ENCODE assay signal across 18 mouse cellular contexts in the genomic region with DNA sequence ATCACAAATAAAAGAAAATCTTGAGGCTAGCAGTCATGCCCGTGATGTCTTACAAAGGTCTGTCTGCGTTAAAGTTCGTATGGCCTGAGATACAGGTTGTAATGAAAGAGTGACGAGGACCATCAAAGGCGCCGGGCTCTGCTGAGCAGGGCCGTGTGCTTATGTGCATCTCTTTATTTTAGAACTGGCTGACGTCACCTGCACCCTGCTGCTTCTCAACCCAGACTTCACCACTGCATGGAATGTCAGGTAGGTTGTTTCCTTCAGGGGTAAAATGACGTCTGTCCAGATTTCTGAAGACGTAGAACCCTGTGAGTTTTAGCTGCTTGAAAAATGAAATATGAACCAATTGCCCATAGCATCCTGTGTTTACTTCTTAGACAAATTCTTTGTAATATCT. TPM values are rescaled to one million over a fixed set of nuclear protein-coding genes. Genes with fewer than 3 reads are reported as not detected.
DNase-seq lines count a peak whose midpoint lies in the region; ATAC-seq and TF ChIP-seq lines count a peak whose summit lies in the region.
"Had no signal": no experiment of that assay in that cellular context is flagged by ENCODE, and none has a peak within 500 bp of the region (broad histone marks: within the 10 kb centered on the region; RNA-seq: fewer than 3 reads in every experiment).

No protein-coding gene starts in this region.

- no peaks in the 10 kb centered on the region for H3K9me3 ChIP-seq in forebrain, postnatal 0 days (ENCODE audit: low read length)
- H3K9me3 ChIP-seq: embryonic facial prominence, embryonic 10.5 days; embryonic facial prominence, embryonic 12.5 days; forebrain, embryonic 13.5 days; forebrain, embryonic 15.5 days had no signal

- no peak overlapping the region for H3K9ac ChIP-seq in forebrain, postnatal 0 days
- H3K9ac ChIP-seq: embryonic facial prominence, embryonic 12.5 days; forebrain, embryonic 13.5 days; forebrain, embryonic 15.5 days had no signal

- no peak for ATAC-seq in forebrain, postnatal 0 days
- ATAC-seq: forebrain, embryonic 13.5 days; forebrain, embryonic 15.5 days had no signal

- no peaks in the 10 kb centered on the region for H3K4me1 ChIP-seq in forebrain, postnatal 0 days (ENCODE audit: insufficient read depth)
- H3K4me1 ChIP-seq: embryonic facial prominence, embryonic 10.5 days; embryonic facial prominence, embryonic 12.5 days; forebrain, embryonic 13.5 days; forebrain, embryonic 15.5 days had no signal

- H3K4me3 ChIP-seq in forebrain, postnatal 0 days (ENCODE audit: low read depth, low read length), result no peak overlapping the region
- H3K4me3 ChIP-seq: embryonic facial prominence, embryonic 10.5 days; embryonic facial prominence, embryonic 12.5 days; forebrain, embryonic 13.5 days; forebrain, embryonic 15.5 days; gastrocnemius, adult 2 months had no signal

- no peak for TF ChIP-seq CTCF in forebrain, postnatal 0 days (IDR thresholded peaks at IDR 0.05; ENCODE audit: low read depth)

- H3K27ac ChIP-seq in forebrain, postnatal 0 days (ENCODE audit: low read depth, low read length), result no peak overlapping the region
- H3K27ac ChIP-seq: embryonic facial prominence, embryonic 10.5 days; embryonic facial prominence, embryonic 12.5 days; forebrain, embryonic 13.5 days; forebrain, embryonic 15.5 days; gastrocnemius, adult 2 months had no signal

- no peaks in the 10 kb centered on the region for H3K27me3 ChIP-seq in forebrain, postnatal 0 days (ENCODE audit: insufficient read depth, low read length)
- H3K27me3 ChIP-seq: embryonic facial prominence, embryonic 12.5 days; forebrain, embryonic 13.5 days; forebrain, embryonic 15.5 days had no signal

- peaks cover 23% of the 10 kb centered on the region for H3K36me3 ChIP-seq in forebrain, postnatal 0 days (ENCODE audit: insufficient read depth)

- no peak overlapping the region for H3K4me2 ChIP-seq in forebrain, postnatal 0 days (ENCODE audit: low read depth)
- H3K4me2 ChIP-seq: embryonic facial prominence, embryonic 12.5 days; forebrain, embryonic 13.5 days; forebrain, embryonic 15.5 days had no signal

- peak; percentile 50 to 54 for DNase-seq in cerebellum, adult 18-20 months
- no peak for DNase-seq in cerebellum, adult 8-10 months
- peak; percentile 53 for DNase-seq in cerebellum, adult 9-10 months
- no peak for DNase-seq in cerebellum, adult 9-11 months
- peak; percentile 36 for DNase-seq in brain, adult 2 months (ENCODE audit: low read depth, low spot score)
- no peak for DNase-seq in forebrain, postnatal 0 days
- DNase-seq: adrenal gland, adult 2 months; adrenal gland, postnatal 10 days; adrenal gland, postnatal 25 days; gastrocnemius, adult 2 months had no signal

- 83% methylated on average over 10 of the region's 10 CpGs for WGBS in forebrain, postnatal 0 days

RNA-seq across cellular contexts. Expression of a gene that starts 15.7 kb away (rescaled TPM):
- total RNA-seq in forebrain, postnatal 0 days (2014; rRNA removed), result 13.3 and 17.1 TPM in 2 replicates
- 2.6 and 4.7 TPM in 2 replicates for polyA plus RNA-seq in forebrain, postnatal 0 days (2015; fragmentation: Nextera tagmentation; extraction: Ambion mirVana)

RNA-seq across cellular contexts. Expression of a gene that starts 50.3 kb away (rescaled TPM):
- total RNA-seq in forebrain, postnatal 0 days (2014; rRNA removed), result 0.29 and 1.6 TPM in 2 replicates
- 2.7 and 3.8 TPM in 2 replicates for polyA plus RNA-seq in forebrain, postnatal 0 days (2015; fragmentation: Nextera tagmentation; extraction: Ambion mirVana)
- total RNA-seq: adrenal gland, adult 2 months; adrenal gland, postnatal 10 days; adrenal gland, postnatal 4 days; ES-E14; gastrocnemius, adult 2 months; MEL had no signal
- polyA plus RNA-seq: adrenal gland, adult 2 months; C2C12 had no signal

RNA-seq across cellular contexts. Expression of a gene that starts 55.8 kb away (rescaled TPM):
- 82.6 and 95.2 TPM in 2 replicates for total RNA-seq in forebrain, postnatal 0 days (2014; rRNA removed)
- 7.0 and 10.8 TPM in 2 replicates for polyA plus RNA-seq in forebrain, postnatal 0 days (2015; fragmentation: Nextera tagmentation; extraction: Ambion mirVana)

Comparison
In these comparisons a context has a peak if more than half of its experiments do, and no peak if none do; other contexts are left out.
1. DNase-seq: peak in cerebellum, adult 18-20 months (2 of 2), cerebellum, adult 9-10 months (single experiment) and brain, adult 2 months (single experiment); none in cerebellum, adult 8-10 months (single experiment), cerebellum, adult 9-11 months (single experiment) and forebrain, postnatal 0 days (single experiment).